Mouse (Mus musculus): Measurements from ENCODE around the gene Setdb2. TPM values are rescaled to one million over a fixed set of nuclear protein-coding genes. Genes with fewer than 3 reads are reported as not detected.
A peak's percentile ranks its signal among the peaks of the same experiment; 100 is the strongest.
"Not testable (repeated sequence)": the region's sequence is repeated elsewhere in the genome, so short reads cannot be mapped to it uniquely, and the experiment has no call there.

Setdb2 gene
- polyA plus RNA-seq, 1 experiment: 12.5 TPM

GRCm38 (mm10) chr14:59395281-59395680, 45.4 kb downstream of the Setdb2 start, which contains the start of gene Phf11c:
Gene Phf11c (minus strand): TSS chr14:59395381.
- no peaks in the 10 kb centered on the region for H3K4me1 ChIP-seq (ENCODE audit: control insufficient read depth, insufficient read depth, low read length)
- TF ChIP-seq CTCF (IDR thresholded peaks at IDR 0.05; ENCODE audit: low read depth, low read length) (no peak), POLR2A (IDR thresholded peaks at IDR 0.05; ENCODE audit: borderline replicate concordance, low read depth, low read length) (no peak)
- H3K4me3 ChIP-seq (ENCODE audit: insufficient read depth, low read length): no peak within 1 kb of the TSS
- H3K27ac ChIP-seq (ENCODE audit: insufficient read depth, low read depth, low read length): no peak within 1 kb of the TSS

- not testable (repeated sequence) for H3K4me1 ChIP-seq (ENCODE audit: control insufficient read depth, insufficient read depth, low read length); H3K27ac ChIP-seq (ENCODE audit: insufficient read depth, low read depth, low read length); H3K4me3 ChIP-seq (ENCODE audit: insufficient read depth, low read length)
These were observed 50.5 kb downstream of the Setdb2 start for GRCm38 (mm10) chr14:59390181-59390580.

DNA sequence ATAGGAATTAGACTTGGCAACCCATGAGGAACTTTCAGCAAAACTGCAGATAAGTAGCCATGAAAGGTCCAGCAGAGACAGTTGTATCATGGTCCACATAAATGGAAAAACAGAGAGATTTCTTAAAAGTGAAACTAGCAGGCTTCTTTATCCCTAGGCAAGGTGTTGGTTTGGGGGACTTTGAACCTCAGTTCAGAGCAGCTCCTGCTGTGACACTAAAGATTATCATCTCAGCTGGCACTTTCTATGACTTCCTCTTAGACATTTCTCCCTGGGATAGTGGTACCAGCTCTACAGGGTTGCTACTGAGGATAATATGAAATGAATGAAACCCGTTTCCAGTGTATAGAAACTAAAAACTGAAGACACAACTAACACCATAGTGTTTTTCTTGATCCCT, 51.2 kb downstream of the Setdb2 start:
- no peaks in the 10 kb centered on the region for H3K4me1 ChIP-seq (ENCODE audit: control insufficient read depth, insufficient read depth, low read length)
- no peak overlapping the region for H3K4me3 ChIP-seq (ENCODE audit: insufficient read depth, low read length)
- H3K27ac ChIP-seq (ENCODE audit: insufficient read depth, low read depth, low read length): no peak overlapping the region
- TF ChIP-seq POLR2A (IDR thresholded peaks at IDR 0.05; ENCODE audit: borderline replicate concordance, low read depth, low read length) (no peak), CTCF (IDR thresholded peaks at IDR 0.05; ENCODE audit: low read depth, low read length) (no peak)

DNA sequence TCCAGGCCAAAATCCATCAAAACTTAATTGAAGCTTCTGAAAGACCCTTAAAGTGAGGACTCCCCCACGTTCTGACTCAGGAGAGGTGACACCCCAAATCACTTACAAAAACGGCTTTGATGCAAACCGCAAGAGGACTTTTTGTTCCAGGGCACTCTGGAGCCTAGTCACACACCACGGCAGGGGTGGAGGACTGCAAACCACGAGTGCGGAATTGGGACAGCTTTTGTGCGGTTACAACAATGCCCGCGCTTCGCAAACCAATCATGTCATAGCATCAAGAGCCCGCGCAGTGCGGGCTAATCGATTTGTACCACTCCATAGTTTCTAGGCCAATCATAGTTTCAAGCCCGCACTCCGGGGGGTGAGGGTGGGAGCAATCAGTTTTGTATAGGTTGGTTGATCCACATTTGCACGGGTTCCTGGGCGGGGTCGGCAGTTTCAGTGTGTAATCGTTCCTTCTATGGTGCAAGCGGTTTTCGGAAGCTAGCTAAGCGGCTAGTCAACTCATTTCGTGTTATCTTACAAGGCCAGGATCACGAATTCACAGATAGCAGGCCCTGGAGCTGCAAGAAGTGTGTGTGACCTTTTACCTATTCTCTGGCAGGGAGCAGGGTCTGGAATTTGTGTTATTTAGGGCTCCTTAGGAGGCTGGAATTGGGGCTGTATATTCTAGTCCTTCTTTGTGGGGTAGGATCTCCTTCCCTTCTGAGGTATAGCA, 70.2 kb downstream of the Setdb2 start:
- Histone ChIP-seq H3K4me3 (ENCODE audit: insufficient read depth, low read length) (no peak overlapping the region), H3K4me1 (ENCODE audit: control insufficient read depth, insufficient read depth, low read length) (peaks cover 3% of the 10 kb centered on the region; the same call in 1 of the 2 replicates), H3K27ac (ENCODE audit: insufficient read depth, low read depth, low read length) (no peak overlapping the region)
- TF ChIP-seq POLR2A (IDR thresholded peaks at IDR 0.05; ENCODE audit: borderline replicate concordance, low read depth, low read length) (no peak), CTCF (IDR thresholded peaks at IDR 0.05; ENCODE audit: low read depth, low read length) (no peak)

GRCm38 (mm10) chr14:59366386-59367105, 74.1 kb downstream of the Setdb2 start:
- H3K27ac ChIP-seq (ENCODE audit: insufficient read depth, low read depth, low read length): no peak overlapping the region
- H3K4me1 ChIP-seq (ENCODE audit: control insufficient read depth, insufficient read depth, low read length): peaks cover 9% of the 10 kb centered on the region
- TF ChIP-seq CTCF (IDR thresholded peaks at IDR 0.05; ENCODE audit: low read depth, low read length) (no peak), POLR2A (IDR thresholded peaks at IDR 0.05; ENCODE audit: borderline replicate concordance, low read depth, low read length) (no peak)
- H3K4me3 ChIP-seq (ENCODE audit: insufficient read depth, low read length): no peak overlapping the region

GRCm38 (mm10) chr14:59365244-59365644, 75.4 kb downstream of the Setdb2 start, which contains the start of gene Phf11d:
Gene Phf11d (minus strand): TSS chr14:59365470.
- Histone ChIP-seq H3K4me1 (ENCODE audit: control insufficient read depth, insufficient read depth, low read length) (peaks cover 9% of the 10 kb centered on the region), H3K27ac (ENCODE audit: insufficient read depth, low read depth, low read length) (peak within 1 kb of the TSS; percentile 69), H3K4me3 (ENCODE audit: insufficient read depth, low read length) (peak within 1 kb of the TSS; percentile 53)
- no peak for TF ChIP-seq POLR2A (IDR thresholded peaks at IDR 0.05; ENCODE audit: borderline replicate concordance, low read depth, low read length)
- peak; percentile 63 for TF ChIP-seq CTCF (IDR thresholded peaks at IDR 0.05; ENCODE audit: low read depth, low read length)

Other genes starting within 250 kb of the Setdb2 start
- 16.4 and 16.7 TPM in 2 replicates for gene Rcbtb1, start 239.7 kb downstream of the Setdb2 start, polyA plus RNA-seq (2012; ENCODE audit: insufficient read depth, insufficient read length, missing spikeins)
- gene Gm6904, start 180.7 kb downstream of the Setdb2 start, polyA plus RNA-seq (2012; ENCODE audit: insufficient read depth, insufficient read length, missing spikeins): 1.3 TPM in 1 of 2 replicates, not detected in the other
- 7.0 and 7.1 TPM in 2 replicates for gene Phf11a, start 143.4 kb downstream of the Setdb2 start, polyA plus RNA-seq (2012; ENCODE audit: insufficient read depth, insufficient read length, missing spikeins)
- gene Phf11b, start 99.5 kb downstream of the Setdb2 start, polyA plus RNA-seq (2012; ENCODE audit: insufficient read depth, insufficient read length, missing spikeins): 31.9 and 36.1 TPM in 2 replicates
- gene Phf11d, start 75.4 kb downstream of the Setdb2 start, polyA plus RNA-seq (2012; ENCODE audit: insufficient read depth, insufficient read length, missing spikeins): 42.3 and 47.9 TPM in 2 replicates
- gene Phf11c, start 45.5 kb downstream of the Setdb2 start, polyA plus RNA-seq (2012; ENCODE audit: insufficient read depth, insufficient read length, missing spikeins): 2.2 and 2.4 TPM in 2 replicates
- 26.9 and 32.4 TPM in 2 replicates for gene Cab39l, start 88 bp upstream of the Setdb2 start, polyA plus RNA-seq (2012; ENCODE audit: insufficient read depth, insufficient read length, missing spikeins)
- 25.8 and 29.4 TPM in 2 replicates for gene Cdadc1, start 157.1 kb upstream of the Setdb2 start, polyA plus RNA-seq (2012; ENCODE audit: insufficient read depth, insufficient read length, missing spikeins)
- not detected in 2 replicates for gene Shisa2, start 184.4 kb upstream of the Setdb2 start, polyA plus RNA-seq (2012; ENCODE audit: insufficient read depth, insufficient read length, missing spikeins)